Mouse (Mus musculus) liver, adult 2 months (tissue): Measurements from ENCODE around the gene Chst15. TPM values are rescaled to one million over a fixed set of nuclear protein-coding genes. Genes with fewer than 3 reads are reported as not detected.

Experiments
- DNase-seq: peaks from one replicate; pipeline ENCODE4 v3.0.0-alpha.2; 2011; ENCODE audit warnings: low read depth, low spot score; ENCODE audit errors: extremely low read depth
- H3K27ac ChIP-seq: fragments of 200-500 bp; replicated peaks from 2 replicates; pipeline ENCODE4 v1.5.1; 2012; ENCODE audit warnings: low read depth, mild to moderate bottlenecking, control low read depth, inconsistent platforms, low read length; ENCODE audit not compliant: insufficient read depth
- H3K27me3 ChIP-seq: fragments of 200-500 bp; 2 replicates; pipeline ENCODE4 v1.6.1; 2012; ENCODE audit warnings: mild to moderate bottlenecking, moderate library complexity, low read length, inconsistent platforms; ENCODE audit not compliant: control insufficient read depth, insufficient read depth
- H3K36me3 ChIP-seq: fragments of 200-500 bp; 2 replicates; pipeline ENCODE4 v1.6.1; 2012; ENCODE audit warnings: low read length, inconsistent platforms; ENCODE audit not compliant: control insufficient read depth, insufficient read depth
- H3K4me1 ChIP-seq: fragments of 200-500 bp; 2 replicates; pipeline ENCODE4 v1.6.1; 2011; ENCODE audit warnings: low read length; ENCODE audit not compliant: control insufficient read depth, insufficient read depth
- H3K4me3 ChIP-seq: fragments of 200-500 bp; 2 replicates; pipeline ENCODE4 v1.5.1; 2011; ENCODE audit warnings: low read depth, mild to moderate bottlenecking, control low read depth, low read length, moderate library complexity; ENCODE audit not compliant: insufficient read depth
- H3K79me2 ChIP-seq: fragments of 200-500 bp; 2 replicates; pipeline ENCODE4 v1.6.1; 2012; ENCODE audit warnings: inconsistent platforms, mild to moderate bottlenecking, low read length, moderate library complexity; ENCODE audit not compliant: control insufficient read depth, insufficient read depth
- H3K9ac ChIP-seq: fragments of 200-500 bp; 2 replicates; pipeline ENCODE4 v1.6.1; 2012; ENCODE audit warnings: low read depth, mild to moderate bottlenecking, control low read depth, inconsistent platforms, low read length
- CTCF ChIP-seq: fragments of 200-500 bp; IDR thresholded peaks from 2 replicates; pipeline ENCODE4 v1.5.1; 2011; ENCODE audit warnings: low read depth, low read length, control low read depth
- POLR2A ChIP-seq: fragments of 200-500 bp; IDR thresholded peaks from 2 replicates; pipeline ENCODE4 v1.6.1; 2011; ENCODE audit warnings: low read length, control low read depth; ENCODE audit not compliant: insufficient read depth; ENCODE audit errors: extremely low read depth
- WGBS: fragments of 180-500 bp; shearing (Covaris S2); methylation state at CpG from one replicate; pipeline ENCODE4 v1.1.7; 2018; 5-methylcytosine and 5-hydroxymethylcytosine counted together
- polyA plus RNA-seq: library from polyadenylated mRNA; depleted of rRNA; stranded (reverse); fragments of >200 nt; gene quantifications from 2 replicates; pipeline ENCODE4 v1.2.3, GENCODE M21; 2012
- total RNA-seq: library from RNA; depleted of rRNA; stranded (reverse); fragments of >200 nt; gene quantifications from 2 replicates; pipeline ENCODE4 v1.2.3, GENCODE M21; 2014

Chst15 gene
- total and polyA plus RNA-seq, 2 experiments = 4.3 to 6.5 TPM

- Histone ChIP-seq H3K27me3 (no peaks in the 10 kb centered on the region), H3K36me3 (0 out of 2 replicates have a peak, but pooled peaks cover 2% of the 10 kb centered on the region), H3K4me3 (no peak overlapping the region), H3K4me1 (no peaks in the 10 kb centered on the region; the same call in 1 of the 2 replicates), H3K27ac (no peak overlapping the region), H3K9ac (no peak overlapping the region), H3K79me2 (no peaks in the 10 kb centered on the region)
- WGBS = 78% methylated on average over 3 of the region's 3 CpGs
- no peak for DNase-seq
- no peak for TF ChIP-seq CTCF
- no peak for TF ChIP-seq POLR2A
Observed at GRCm38 (mm10) chr7:132231476-132231875, 85.6 kb downstream of the Chst15 start.

DNA sequence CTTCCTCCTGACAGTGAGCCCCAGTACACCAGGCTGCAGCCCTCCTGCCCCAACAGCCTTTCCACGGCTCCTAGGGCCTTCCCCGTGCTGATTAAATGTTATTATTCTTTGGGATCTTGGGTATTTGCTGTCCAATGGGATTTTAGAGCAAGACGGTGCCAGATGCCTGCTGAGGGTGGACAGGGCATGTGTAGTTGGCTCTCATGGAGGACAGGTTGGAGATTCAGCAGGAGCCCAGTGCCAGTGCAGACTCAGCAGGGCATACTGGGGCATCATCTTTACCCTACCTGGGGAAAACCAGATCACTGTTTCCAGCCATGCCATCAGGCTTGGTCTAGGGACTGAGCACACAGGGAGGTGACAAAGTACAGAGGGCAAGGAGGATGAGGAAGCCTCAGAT, 86.1 kb downstream of the Chst15 start:
- no peak overlapping the region for H3K4me3 ChIP-seq
- no peak for DNase-seq
- H3K27me3 ChIP-seq = no peaks in the 10 kb centered on the region
- no peaks in the 10 kb centered on the region; the same call in 1 of the 2 replicates for H3K4me1 ChIP-seq
- H3K27ac ChIP-seq = no peak overlapping the region
- TF ChIP-seq CTCF = no peak
- no peak for TF ChIP-seq POLR2A
- 0 out of 2 replicates have a peak, but pooled peaks cover 2% of the 10 kb centered on the region for H3K36me3 ChIP-seq
- 87% methylated on average over 3 of the region's 3 CpGs for WGBS
- no peak overlapping the region for H3K9ac ChIP-seq
- no peaks in the 10 kb centered on the region for H3K79me2 ChIP-seq

- H3K27me3 ChIP-seq = no peaks in the 10 kb centered on the region
- WGBS = 74% methylated on average over 8 of the region's 8 CpGs
- no peaks in the 10 kb centered on the region for H3K4me1 ChIP-seq
- TF ChIP-seq CTCF = no peak
- TF ChIP-seq POLR2A = no peak
- no peaks in the 10 kb centered on the region for H3K36me3 ChIP-seq
- no peak for DNase-seq
- H3K9ac ChIP-seq = no peak overlapping the region
- H3K79me2 ChIP-seq = no peaks in the 10 kb centered on the region
- no peak overlapping the region for H3K27ac ChIP-seq
- H3K4me3 ChIP-seq = no peak overlapping the region
Observed at GRCm38 (mm10) chr7:132227075-132227640, 89.9 kb downstream of the Chst15 start.

GRCm38 (mm10) chr7:132226379-132227074, 90.5 kb downstream of the Chst15 start:
- H3K4me1 ChIP-seq = no peaks in the 10 kb centered on the region
- H3K27ac ChIP-seq = no peak overlapping the region
- no peak overlapping the region for H3K4me3 ChIP-seq
- DNase-seq = peak; percentile 54
- 55% methylated on average over 6 of the region's 6 CpGs for WGBS
- H3K27me3 ChIP-seq = no peaks in the 10 kb centered on the region
- no peaks in the 10 kb centered on the region for H3K36me3 ChIP-seq
- no peak for TF ChIP-seq POLR2A
- TF ChIP-seq CTCF = peak; percentile 66
- H3K79me2 ChIP-seq = no peaks in the 10 kb centered on the region
- H3K9ac ChIP-seq = no peak overlapping the region

DNA sequence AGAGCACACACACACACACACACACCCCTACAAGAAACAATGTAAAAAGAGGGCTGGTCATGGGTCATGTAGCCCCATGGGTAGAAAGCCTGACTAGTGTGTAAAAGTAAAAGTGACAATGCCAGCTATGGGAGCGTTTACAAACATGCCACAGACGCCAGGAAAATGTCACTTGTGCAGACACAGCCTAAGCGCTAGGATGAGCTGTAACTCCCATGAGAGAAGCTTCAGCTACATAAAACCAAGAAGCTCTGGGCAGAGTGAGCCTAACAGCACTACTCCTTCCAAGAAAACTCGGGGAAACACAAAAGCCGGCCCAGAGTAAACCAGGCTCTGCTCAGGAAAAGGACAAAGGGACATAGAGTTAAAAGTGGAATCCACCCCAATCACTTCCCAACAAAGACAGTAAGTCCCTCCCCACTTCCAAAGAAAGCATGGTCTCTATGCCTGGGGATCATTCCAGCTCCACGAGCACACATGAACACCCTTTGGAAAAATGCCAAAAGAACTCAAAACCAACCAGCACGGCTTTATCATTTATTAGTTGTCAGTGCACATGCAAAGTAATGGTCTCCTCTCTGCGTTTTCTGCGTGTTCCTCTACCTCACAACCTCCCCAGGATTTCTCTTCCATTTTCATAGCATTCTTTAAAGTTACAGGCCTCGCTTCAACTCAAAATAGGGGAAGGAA, 93.4 kb downstream of the Chst15 start:
- WGBS = 62% methylated on average over 10 of the region's 10 CpGs
- Histone ChIP-seq H3K36me3 (no peaks in the 10 kb centered on the region), H3K27ac (no peak overlapping the region), H3K27me3 (no peaks in the 10 kb centered on the region), H3K79me2 (no peaks in the 10 kb centered on the region), H3K9ac (no peak overlapping the region), H3K4me3 (no peak overlapping the region), H3K4me1 (no peaks in the 10 kb centered on the region)
- TF ChIP-seq CTCF = no peak
- TF ChIP-seq POLR2A = no peak
- DNase-seq = no peak

- TF ChIP-seq POLR2A (no peak), CTCF (no peak)
- no peaks in the 10 kb centered on the region for H3K36me3 ChIP-seq
- no peak overlapping the region for H3K4me3 ChIP-seq
- H3K27me3 ChIP-seq = no peaks in the 10 kb centered on the region
- H3K9ac ChIP-seq = no peak overlapping the region
- H3K4me1 ChIP-seq = no peaks in the 10 kb centered on the region
- DNase-seq = no peak
- H3K79me2 ChIP-seq = no peaks in the 10 kb centered on the region
- 71% methylated on average over 10 of the region's 10 CpGs for WGBS
- no peak overlapping the region for H3K27ac ChIP-seq
Observed at GRCm38 (mm10) chr7:132214031-132214430, 103.0 kb downstream of the Chst15 start.
